Mouse (Mus musculus) heart, adult 2 months (tissue): ENCODE measurements around the gene Gm37419.

Experiments
- CTCF ChIP-seq: fragments of 200-600 bp; IDR thresholded peaks from 2 replicates; pipeline ENCODE4 v1.8.1; 2022; ENCODE audit warnings: antibody characterized with exemption, mild to moderate bottlenecking, moderate library complexity
- POLR2A ChIP-seq: fragments of 200-500 bp; IDR thresholded peaks from 2 replicates; pipeline ENCODE4 v1.6.1; 2011; ENCODE audit warnings: mild to moderate bottlenecking, low read depth, low read length, control low read depth; ENCODE audit not compliant: insufficient read depth

GRCm38 (mm10) chr16:24014378-24014777, 26.1 kb downstream of the Gm37419 start:
- TF ChIP-seq POLR2A (no peak), CTCF (no peak)
